Mouse (Mus musculus) bone marrow, adult 2 months (tissue): ENCODE data around the gene Tmem39b.

Experiments
- CTCF ChIP-seq: fragments of 200-500 bp; IDR thresholded peaks from 2 replicates; pipeline ENCODE4 v1.5.1; 2011; ENCODE audit warnings: low read length, control low read depth; ENCODE audit not compliant: control insufficient read depth, insufficient read depth
- POLR2A ChIP-seq: fragments of 200-500 bp; IDR thresholded peaks from 2 replicates; pipeline ENCODE4 v1.6.1; 2011; ENCODE audit warnings: low read depth, mild to moderate bottlenecking, control low read depth, low read length, borderline replicate concordance; ENCODE audit not compliant: control insufficient read depth

GRCm38 (mm10) chr4:129716310-129716709 is 19.7 kb upstream of the Tmem39b start:
- no peak for TF ChIP-seq POLR2A
- no peak for TF ChIP-seq CTCF
